Mouse (Mus musculus) forebrain, embryonic 11.5 days (tissue): Measurements from ENCODE around the gene Hist1h2be. TPM values are rescaled to one million over a fixed set of nuclear protein-coding genes. Genes with fewer than 3 reads are reported as not detected.
A peak's percentile ranks its signal among the peaks of the same experiment; 100 is the strongest.
"Not testable (repeated sequence)": the region's sequence is repeated elsewhere in the genome, so short reads cannot be mapped to it uniquely, and the experiment has no call there.

Experiments
- ATAC-seq: fragments of 200-750 bp; cut with Nextera tagmentation; replicated peaks from 2 replicates; pipeline ENCODE4 v1.8.0; 2017; ENCODE audit warnings: moderate TSS enrichment; ENCODE audit not compliant: low FRiP score
- DNase-seq: peaks from one replicate; pipeline ENCODE4 v3.0.0-alpha.2; 2017; ENCODE audit warnings: low spot score
- H3K27ac ChIP-seq: fragments of 300-500 bp; sonication (generic); 2 replicates; pipeline ENCODE4 v1.5.1; 2014; ENCODE audit warnings: low read depth, low read length
- H3K27me3 ChIP-seq: fragments of 300-500 bp; sonication (generic); 2 replicates; pipeline ENCODE4 v1.6.1; 2014; ENCODE audit warnings: mild to moderate bottlenecking, low read length, mixed read lengths; ENCODE audit not compliant: control insufficient read depth, insufficient read depth
- H3K36me3 ChIP-seq: fragments of 300-500 bp; sonication (generic); 2 replicates; pipeline ENCODE4 v1.6.1; 2014; ENCODE audit warnings: mild to moderate bottlenecking, low read length, moderate library complexity, mixed read lengths; ENCODE audit not compliant: control insufficient read depth, insufficient read depth
- H3K4me1 ChIP-seq: fragments of 300-500 bp; sonication (generic); replicated peaks from 2 replicates; pipeline ENCODE4 v1.6.1; 2014; ENCODE audit warnings: low read length, mixed read lengths; ENCODE audit not compliant: control insufficient read depth, insufficient read depth
- H3K4me2 ChIP-seq: fragments of 300-500 bp; sonication (generic); 2 replicates; pipeline ENCODE4 v1.6.1; 2014; ENCODE audit warnings: low read depth, mild to moderate bottlenecking, low read length, moderate library complexity, mixed read lengths; ENCODE audit not compliant: severe bottlenecking
- H3K4me3 ChIP-seq: fragments of 300-500 bp; sonication (generic); 2 replicates; pipeline ENCODE4 v1.5.1; 2014; ENCODE audit warnings: low read depth, low read length
- H3K9ac ChIP-seq: fragments of 300-500 bp; sonication (generic); 2 replicates; pipeline ENCODE4 v1.6.1; 2014; ENCODE audit warnings: low read length
- H3K9me3 ChIP-seq: fragments of 300-500 bp; sonication (generic); 2 replicates; pipeline ENCODE4 v1.6.1; 2016; ENCODE audit warnings: low read length, mixed read lengths; ENCODE audit not compliant: control insufficient read depth
- WGBS: fragments of 180-500 bp; shearing (Covaris S2); extraction: QIAGEN DNeasy Blood & Tissue Kit; methylation state at CpG from one replicate; pipeline ENCODE4 v1.1.7; 2014; 5-methylcytosine and 5-hydroxymethylcytosine counted together
- polyA plus RNA-seq: library from polyadenylated mRNA; unstranded; fragments of >200 nt; fragmentation: Nextera tagmentation; extraction: Ambion mirVana; gene quantifications from 2 replicates; pipeline ENCODE4 v1.2.1, GENCODE M21; 2014

Hist1h2be gene
- polyA plus RNA-seq, 1 experiment from 2014 or later = 4.0 TPM

DNA sequence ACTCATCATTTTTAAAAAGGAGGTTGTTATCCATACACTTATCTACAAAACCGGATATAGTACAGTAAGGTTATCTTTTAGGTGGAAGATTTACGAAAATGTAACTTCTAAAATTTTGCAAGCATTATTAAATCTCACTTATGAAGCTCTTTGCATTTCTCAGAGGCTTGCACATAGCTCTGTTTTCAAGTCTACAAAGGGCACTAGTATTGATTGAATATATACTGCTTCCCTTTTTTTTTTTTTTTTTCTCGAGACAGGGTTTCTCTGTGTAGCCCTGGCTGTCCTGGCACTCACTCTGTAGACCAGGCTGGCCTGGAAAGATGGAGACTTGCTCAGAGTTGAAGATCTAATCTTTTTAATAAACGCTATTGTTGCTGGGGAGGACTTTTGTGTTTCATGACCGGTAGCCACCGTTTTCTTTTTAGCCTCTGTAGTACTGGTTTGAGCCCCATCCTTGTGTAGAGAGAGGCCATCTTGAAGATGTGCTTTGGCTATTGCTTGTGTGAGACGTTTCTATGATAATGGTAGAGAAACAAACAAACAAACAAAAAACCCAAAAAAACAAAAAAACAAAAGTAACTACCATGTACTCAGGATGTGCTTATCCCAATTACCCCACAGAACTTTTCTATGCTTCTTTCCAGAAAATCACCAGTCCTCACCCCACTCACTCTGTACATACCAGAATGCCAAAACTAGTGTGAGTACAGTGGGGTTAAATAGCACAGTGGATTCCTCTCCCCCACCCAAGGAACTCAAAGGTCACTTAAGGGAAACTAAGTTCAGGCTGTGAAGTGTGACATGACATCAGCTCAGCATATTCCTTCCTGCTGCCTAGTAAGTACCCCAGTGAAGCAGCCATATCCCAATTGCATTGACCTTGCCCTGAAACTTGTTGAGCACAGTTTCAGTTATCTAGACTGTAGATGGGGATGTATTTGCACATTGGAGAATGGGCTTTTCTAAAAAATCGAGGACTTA is 68.7 kb downstream of the Hist1h2be start:
- H3K27me3 ChIP-seq = no peaks in the 10 kb centered on the region
- H3K4me1 ChIP-seq = peaks cover 2% of the 10 kb centered on the region; the same call in 1 of the 2 replicates
- H3K4me2 ChIP-seq = peak overlapping the region; percentile 55; the same call in 1 of the 2 replicates
- no peaks in the 10 kb centered on the region for H3K36me3 ChIP-seq
- H3K9ac ChIP-seq = peak overlapping the region; percentile 71
- ATAC-seq = no peak
- no peak for DNase-seq
- peak overlapping the region; percentile 36 for H3K4me3 ChIP-seq
- no peaks in the 10 kb centered on the region for H3K9me3 ChIP-seq
- WGBS = 50% methylated on average over 8 of the region's 8 CpGs
- H3K27ac ChIP-seq = peak overlapping the region; percentile 93

DNA sequence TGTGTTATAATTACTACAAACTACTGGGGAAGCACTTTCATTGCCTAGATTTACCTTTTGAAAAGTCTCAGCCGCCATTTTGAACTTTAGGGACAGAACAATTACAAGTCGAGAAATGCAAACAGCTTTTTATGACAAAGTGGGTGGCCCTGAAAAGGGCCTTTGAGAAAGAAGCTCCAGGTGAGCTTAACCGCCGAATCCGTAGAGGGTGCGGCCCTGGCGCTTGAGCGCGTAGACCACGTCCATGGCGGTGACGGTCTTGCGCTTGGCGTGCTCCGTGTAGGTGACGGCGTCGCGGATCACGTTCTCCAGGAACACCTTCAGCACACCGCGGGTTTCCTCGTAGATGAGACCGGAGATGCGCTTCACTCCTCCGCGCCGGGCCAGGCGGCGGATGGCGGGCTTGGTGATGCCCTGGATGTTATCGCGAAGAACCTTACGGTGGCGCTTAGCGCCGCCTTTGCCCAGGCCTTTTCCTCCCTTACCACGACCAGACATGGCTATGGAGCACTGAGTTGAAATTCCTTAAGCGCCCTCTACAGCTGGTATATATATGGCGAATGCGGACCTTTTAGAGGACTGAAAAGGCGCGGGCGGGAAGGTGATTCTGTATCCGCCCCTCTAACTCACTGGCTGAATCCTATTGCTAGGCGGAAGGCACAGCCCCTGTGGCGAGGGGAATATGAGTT is 69.6 kb downstream of the Hist1h2be start, which contains the start of gene Hist1h4f:
Gene Hist1h4f, minus strand, starts transcription at position 503 of the 689 bp plus-strand sequence.
- H3K36me3 ChIP-seq, H3K4me1 ChIP-seq, H3K9me3 ChIP-seq, H3K27me3 ChIP-seq: not testable (repeated sequence)
- peak within 1 kb of the TSS; percentile 36 for H3K4me3 ChIP-seq
- WGBS = under 1% methylated on average over 44 of the region's 47 CpGs
- peak within 1 kb of the TSS; percentile 55 for H3K4me2 ChIP-seq
- DNase-seq (peak; percentile 94), ATAC-seq (peak; percentile 81)
- peak within 1 kb of the TSS; percentile 93 for H3K27ac ChIP-seq
- H3K9ac ChIP-seq = peak within 1 kb of the TSS; percentile 71

DNA sequence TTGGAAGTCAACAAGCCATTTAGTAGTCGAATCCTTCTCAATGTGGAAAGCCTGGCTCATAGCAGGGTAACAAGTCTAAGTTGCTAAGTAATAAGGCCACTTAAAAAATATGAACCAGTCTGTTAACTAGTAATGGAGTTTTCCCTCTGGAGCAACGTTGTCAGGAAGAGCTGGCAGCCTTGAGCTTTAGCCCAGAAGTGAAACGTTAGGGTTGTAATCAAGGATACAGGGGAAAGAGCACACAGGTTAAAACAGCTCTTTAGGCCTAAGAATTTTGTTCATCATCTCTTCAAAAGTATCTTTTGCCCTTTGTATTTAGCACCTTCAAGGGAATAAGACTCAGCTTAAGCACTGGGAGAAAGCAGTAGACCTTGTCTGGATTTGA is 70.2 kb downstream of the Hist1h2be start:
- WGBS = 8% methylated on average over 3 of the region's 3 CpGs
- peak overlapping the region; percentile 55 for H3K4me2 ChIP-seq
- no peak for ATAC-seq
- no peaks in the 10 kb centered on the region for H3K4me1 ChIP-seq
- peak overlapping the region; percentile 71 for H3K9ac ChIP-seq
- DNase-seq = no peak
- H3K27ac ChIP-seq = peak overlapping the region; percentile 93
- no peaks in the 10 kb centered on the region for H3K9me3 ChIP-seq
- H3K4me3 ChIP-seq = peak overlapping the region; percentile 36
- no peaks in the 10 kb centered on the region for H3K27me3 ChIP-seq
- no peaks in the 10 kb centered on the region for H3K36me3 ChIP-seq

DNA sequence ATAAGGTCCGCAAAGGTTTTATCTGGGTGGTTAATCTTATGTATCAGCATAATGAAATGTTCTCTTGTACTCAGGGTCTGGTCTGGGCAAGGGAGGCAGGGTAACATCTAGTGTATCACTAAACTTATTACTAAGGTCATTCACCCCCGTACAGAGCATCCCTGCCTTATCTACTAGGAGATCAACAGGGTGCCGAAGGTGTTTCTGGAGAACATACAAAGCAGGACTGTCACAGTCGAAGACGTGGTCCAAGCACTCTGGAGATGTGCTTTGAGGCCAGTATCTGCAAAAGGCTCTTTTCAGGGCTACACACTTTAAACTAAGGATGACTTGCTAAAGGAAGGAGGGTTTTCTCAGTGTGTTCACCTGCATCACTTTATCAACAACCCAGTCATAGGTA is 74.2 kb downstream of the Hist1h2be start:
- H3K9ac ChIP-seq = no peak overlapping the region
- ATAC-seq = no peak
- peak overlapping the region; percentile 62 for H3K27ac ChIP-seq
- no peak overlapping the region for H3K4me2 ChIP-seq
- no peaks in the 10 kb centered on the region for H3K36me3 ChIP-seq
- 87% methylated on average over 5 of the region's 5 CpGs for WGBS
- no peak overlapping the region for H3K4me3 ChIP-seq
- no peaks in the 10 kb centered on the region for H3K9me3 ChIP-seq
- DNase-seq = no peak
- H3K27me3 ChIP-seq = no peaks in the 10 kb centered on the region
- H3K4me1 ChIP-seq = no peaks in the 10 kb centered on the region

GRCm38 (mm10) chr13:23544787-23545120 is 76.2 kb downstream of the Hist1h2be start:
- not testable (repeated sequence) for DNase-seq, H3K36me3 ChIP-seq, H3K27me3 ChIP-seq, ATAC-seq, H3K27ac ChIP-seq, H3K4me1 ChIP-seq, H3K9me3 ChIP-seq
- Histone ChIP-seq H3K9ac (peak overlapping the region; percentile 64), H3K4me3 (peak overlapping the region; percentile 37), H3K4me2 (peak overlapping the region; percentile 38; the same call in 1 of the 2 replicates)
- WGBS = 0% methylated on average over 11 of the region's 14 CpGs

- no peaks in the 10 kb centered on the region for H3K27me3 ChIP-seq
- ATAC-seq (peak; percentile 94), DNase-seq (peak; percentile 79)
- H3K9me3 ChIP-seq = no peaks in the 10 kb centered on the region
- H3K27ac ChIP-seq = peak within 1 kb of the TSS; percentile 94
- H3K4me1 ChIP-seq = no peaks in the 10 kb centered on the region
- H3K4me3 ChIP-seq = peak within 1 kb of the TSS; percentile 40
- H3K9ac ChIP-seq = peak within 1 kb of the TSS; percentile 68
- H3K4me2 ChIP-seq = peak within 1 kb of the TSS; percentile 74
- WGBS = under 1% methylated on average over 24 of the region's 45 CpGs
- H3K36me3 ChIP-seq = no peaks in the 10 kb centered on the region
Measured at GRCm38 (mm10) chr13:23543965-23544786, 76.7 kb downstream of the Hist1h2be start, which contains the start of gene Hist1h3f. Hist1h3f (plus strand) TSS chr13:23544052.

DNA sequence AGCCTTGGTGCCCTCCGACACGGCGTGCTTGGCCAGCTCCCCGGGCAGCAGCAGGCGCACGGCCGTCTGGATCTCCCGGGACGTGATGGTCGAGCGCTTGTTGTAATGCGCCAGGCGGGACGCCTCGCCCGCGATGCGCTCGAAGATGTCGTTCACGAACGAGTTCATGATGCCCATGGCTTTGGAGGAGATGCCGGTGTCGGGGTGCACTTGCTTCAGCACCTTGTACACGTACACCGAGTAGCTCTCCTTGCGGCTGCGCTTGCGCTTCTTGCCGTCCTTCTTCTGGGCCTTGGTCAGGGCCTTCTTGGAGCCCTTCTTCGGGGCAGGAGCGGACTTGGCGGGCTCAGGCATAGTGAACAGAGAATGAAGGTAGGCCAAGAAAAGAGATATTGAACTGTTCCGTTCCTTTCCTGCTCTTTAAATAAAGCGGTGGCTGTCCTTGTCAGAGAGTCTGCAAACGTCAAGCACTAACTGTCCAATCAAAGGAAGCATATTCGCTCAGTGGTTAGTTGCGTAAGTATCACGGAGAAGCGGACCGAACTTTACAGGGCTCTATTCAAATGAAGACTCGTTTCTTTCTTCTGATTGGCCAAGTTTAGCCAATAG is 77.8 kb downstream of the Hist1h2be start, which contains the start of gene Hist1h2bh:
Gene Hist1h2bh, minus strand, starts transcription at position 394 of the 609 bp plus-strand sequence.
- ATAC-seq (peak; percentile 93), DNase-seq (peak; percentile 80)
- Histone ChIP-seq H3K9ac (peak within 1 kb of the TSS; percentile 68), H3K4me2 (peak within 1 kb of the TSS; percentile 74), H3K4me3 (peak within 1 kb of the TSS; percentile 40), H3K27ac (peak within 1 kb of the TSS; percentile 94)
- not testable (repeated sequence) for H3K9me3 ChIP-seq, H3K4me1 ChIP-seq, H3K27me3 ChIP-seq, H3K36me3 ChIP-seq
- under 1% methylated on average over 23 of the region's 42 CpGs for WGBS
